14 mouse cellular contexts compared by ENCODE assay signal in the genomic region with DNA sequence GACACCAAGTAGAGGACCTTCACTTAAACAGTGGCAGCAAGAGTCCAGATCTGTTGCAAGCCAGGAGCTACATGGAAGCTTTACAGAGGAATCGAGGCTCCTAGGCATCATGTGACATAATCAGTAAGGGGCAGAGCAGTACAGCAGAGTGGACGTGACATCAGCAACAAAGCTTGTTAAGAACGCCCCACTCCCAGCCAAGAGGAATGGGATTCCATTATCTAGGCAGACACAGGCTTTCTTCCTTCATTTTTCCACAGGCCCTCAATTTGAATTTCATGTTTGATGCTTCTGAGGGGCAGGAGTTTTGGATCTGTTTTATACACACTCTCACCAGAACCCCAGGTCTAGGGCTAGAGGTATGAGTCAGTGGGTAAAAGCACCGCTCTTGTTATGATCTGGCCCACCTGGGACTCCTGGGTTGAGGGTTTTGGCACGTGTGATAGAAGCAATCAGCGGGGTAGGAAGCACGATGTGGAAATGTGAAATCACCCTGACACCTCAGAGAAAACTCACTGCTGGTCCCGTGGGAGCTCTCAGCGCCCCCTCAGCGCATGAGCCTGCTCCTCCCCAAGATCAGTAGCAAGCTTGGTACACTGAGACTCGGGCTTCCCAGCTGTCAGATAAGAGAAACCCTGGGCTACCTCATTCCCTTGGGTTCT. TPM values are rescaled to one million over a fixed set of nuclear protein-coding genes. Genes with fewer than 3 reads are reported as not detected.
DNase-seq lines count a peak whose midpoint lies in the region; ATAC-seq and TF ChIP-seq lines count a peak whose summit lies in the region.
"Had no signal": no experiment of that assay in that cellular context is flagged by ENCODE, and none has a peak within 500 bp of the region (broad histone marks: within the 10 kb centered on the region; RNA-seq: fewer than 3 reads in every experiment).

No protein-coding gene starts in this region.

- 71% methylated on average over 11 of the region's 11 CpGs for WGBS in hindbrain, embryonic 12.5 days

- DNase-seq in gastrocnemius, adult 2 months: no peak
- DNase-seq in gastrocnemius, postnatal 10 days: no peak
- no peak for DNase-seq in layer of hippocampus, adult 2 months (ENCODE audit: low spot score in 2 of 2)
- DNase-seq in layer of hippocampus, postnatal 25 days (ENCODE audit: extremely low spot score in 1 of 2, low spot score in 1 of 2): no peak
- no peak for DNase-seq in cerebellum, adult 11-12 months
- DNase-seq in urinary bladder, adult 2 months (ENCODE audit: low spot score): no peak
- DNase-seq: kidney, adult 8-10 months; left cerebral cortex, postnatal 4 days; liver, postnatal 0 days had no signal

- peaks cover 96% of the 10 kb centered on the region for H3K79me3 ChIP-seq in C2C12 (ENCODE audit: low read depth)

- peak; percentile 38; the same call in 1 of the 2 replicates for ATAC-seq in hindbrain, embryonic 12.5 days (ENCODE audit: low FRiP score)
- ATAC-seq: liver, postnatal 0 days had no signal

- no peak for TF ChIP-seq CTCF in gastrocnemius, adult 2 months (IDR thresholded peaks at IDR 0.05)
- no peak for TF ChIP-seq CTCF in layer of hippocampus, adult 2 months (conservative IDR thresholded peaks at IDR 0.05)
- TF ChIP-seq CTCF in C2C12 (IDR thresholded peaks at IDR 0.05; ENCODE audit: control insufficient read depth, insufficient read depth, insufficient read length): no peak

- H3K9me3 ChIP-seq in hindbrain, embryonic 12.5 days (replicated peaks): no peaks in the 10 kb centered on the region

- no peak overlapping the region for H3K4me3 ChIP-seq in gastrocnemius, adult 2 months
- H3K4me3 ChIP-seq in layer of hippocampus, adult 2 months: no peak overlapping the region
- no peak overlapping the region for H3K4me3 ChIP-seq in C2C12 (ENCODE audit: insufficient read depth, poor library complexity, severe bottlenecking)
- no peak overlapping the region for H3K4me3 ChIP-seq in hindbrain, embryonic 12.5 days
- H3K4me3 ChIP-seq: erythroblast, embryonic 14.5 days had no signal

- H3K27ac ChIP-seq in gastrocnemius, adult 2 months: peak overlapping the region; percentile 91
- H3K27ac ChIP-seq in layer of hippocampus, adult 2 months: peak overlapping the region; percentile 72; the same call in 1 of the 2 replicates
- H3K27ac ChIP-seq in hindbrain, embryonic 12.5 days: peak overlapping the region; percentile 45
- H3K27ac ChIP-seq: macrophage had no signal

- intact Hi-C loops in gastrocnemius, adult 2 months (cut with DNase I): no loop called here

- H3K9ac ChIP-seq in hindbrain, embryonic 12.5 days: no peak overlapping the region
- H3K9ac ChIP-seq: liver, postnatal 0 days had no signal

- H3K4me1 ChIP-seq in hindbrain, embryonic 12.5 days: peaks cover 17% of the 10 kb centered on the region

- H3K4me2 ChIP-seq in hindbrain, embryonic 12.5 days (replicated peaks): no peak overlapping the region

- H3K27me3 ChIP-seq in C2C12 (ENCODE audit: control insufficient read depth, insufficient read depth, insufficient read length): no peaks in the 10 kb centered on the region
- H3K27me3 ChIP-seq in hindbrain, embryonic 12.5 days: no peaks in the 10 kb centered on the region

- no peak overlapping the region for H3ac ChIP-seq in C2C12 (ENCODE audit: control insufficient read depth, insufficient read length, low read depth)

- H3K79me2 ChIP-seq in C2C12 (ENCODE audit: control insufficient read depth, insufficient read depth): peaks cover 100% of the 10 kb centered on the region

- H3K36me3 ChIP-seq in C2C12 (ENCODE audit: control insufficient read depth, insufficient read depth): peaks cover 96% of the 10 kb centered on the region
- H3K36me3 ChIP-seq in hindbrain, embryonic 12.5 days: peaks cover 17% of the 10 kb centered on the region

TF ChIP-seq in C2C12, 6 proteins besides CTCF, POLR2A, EP300 and RAD21:
- no peak for TF ChIP-seq MYOD1 (IDR thresholded peaks at IDR 0.05; ENCODE audit: control insufficient read depth, insufficient read length, low read depth)
- peak; percentile 45 for TF ChIP-seq USF1 (IDR thresholded peaks at IDR 0.05; ENCODE audit: low read depth)

RNA-seq across cellular contexts. Expression of a gene that starts 30.7 kb away (rescaled TPM):
- 10 to 100 TPM; 37.4 to 57.4 TPM for total RNA-seq in gastrocnemius, adult 2 months (2021)
- total RNA-seq in gastrocnemius, postnatal 10 days (2021): 100 to 1,000 TPM; 117 to 155 TPM
- total RNA-seq in layer of hippocampus, adult 2 months (2021): 10 to 100 TPM; 88.3 to 96.3 TPM
- 10 to 100 TPM; 75.0 to 90.2 TPM for total RNA-seq in layer of hippocampus, postnatal 25 days (2021)
- polyA plus RNA-seq in C2C12 (2012; fragmentation: generic; extraction: Trizol): 580 TPM
- 32.0 and 33.5 TPM in 2 replicates for polyA plus RNA-seq in hindbrain, embryonic 12.5 days (2016; fragmentation: Nextera tagmentation; extraction: Ambion mirVana)
- polyA plus RNA-seq in urinary bladder, adult 2 months (2012; rRNA removed): 95.0 and 151 TPM in 2 replicates

RNA-seq across cellular contexts. Expression of a gene that starts 54.4 kb away (rescaled TPM):
- total RNA-seq in gastrocnemius, adult 2 months (2021): under 1 TPM; 0.08 to 0.31 TPM
- under 1 TPM in 1 of 2 experiments, not detected in 1; 0.61 TPM for total RNA-seq in gastrocnemius, postnatal 10 days (2021)
- total RNA-seq in layer of hippocampus, adult 2 months (2021): 1 to 10 TPM; 5.7 to 7.4 TPM
- 1 to 10 TPM; 4.0 to 4.8 TPM for total RNA-seq in layer of hippocampus, postnatal 25 days (2021)
- 0.46 TPM for polyA plus RNA-seq in C2C12 (2012; fragmentation: generic; extraction: Trizol)
- 0.22 and 0.47 TPM in 2 replicates for polyA plus RNA-seq in hindbrain, embryonic 12.5 days (2016; fragmentation: Nextera tagmentation; extraction: Ambion mirVana)
- polyA plus RNA-seq in urinary bladder, adult 2 months (2012; rRNA removed): 0.29 and 0.72 TPM in 2 replicates
- total RNA-seq: granulocyte monocyte progenitor cell, adult 5-6 weeks had no signal
- polyA plus RNA-seq: macrophage had no signal
